ENCODE assay signal across 30 mouse cellular contexts in genomic region chr9:49109101-49109500, GRCm38 (mm10). TPM values are rescaled to one million over a fixed set of nuclear protein-coding genes. Genes with fewer than 3 reads are reported as not detected.
DNase-seq lines count a peak whose midpoint lies in the region; ATAC-seq and TF ChIP-seq lines count a peak whose summit lies in the region.
"Had no signal": no experiment of that assay in that cellular context is flagged by ENCODE, and none has a peak within 500 bp of the region (broad histone marks: within the 10 kb centered on the region; RNA-seq: fewer than 3 reads in every experiment).

No protein-coding gene starts in this region.

- no peak overlapping the region for H3K9ac ChIP-seq in forebrain, embryonic 16.5 days (replicated peaks; ENCODE audit: low read depth, low read length)
- no peak overlapping the region for H3K9ac ChIP-seq in midbrain, postnatal 0 days (replicated peaks; ENCODE audit: low read length, poor library complexity, severe bottlenecking)
- H3K9ac ChIP-seq: forebrain, postnatal 0 days; hindbrain, embryonic 15.5 days; liver, embryonic 13.5 days; lung, embryonic 15.5 days; midbrain, embryonic 15.5 days; neural tube, embryonic 13.5 days had no signal

- no peak for ATAC-seq in forebrain, embryonic 16.5 days
- ATAC-seq in midbrain, postnatal 0 days (ENCODE audit: low FRiP score): no peak
- ATAC-seq: activated CD4-positive, CD25-positive, alpha-beta regulatory T cell, adult 4 months; forebrain, postnatal 0 days; midbrain, embryonic 15.5 days; Patski had no signal

- no peak for TF ChIP-seq CTCF in midbrain, postnatal 0 days (IDR thresholded peaks at IDR 0.05)

- H3K27ac ChIP-seq in forebrain, embryonic 10.5 days: 0 out of 2 replicates have a peak overlapping the region, but pooled peaks have one; percentile 33
- no peak overlapping the region for H3K27ac ChIP-seq in forebrain, embryonic 16.5 days (ENCODE audit: low read length)
- H3K27ac ChIP-seq in midbrain, embryonic 10.5 days (replicated peaks): 0 out of 2 replicates have a peak overlapping the region, but pooled peaks have one; percentile 6
- H3K27ac ChIP-seq in midbrain, postnatal 0 days (ENCODE audit: low read depth, low read length): no peak overlapping the region
- H3K27ac ChIP-seq: heart, adult 2 months; hindbrain, embryonic 15.5 days; layer of hippocampus, adult 2 months; liver, embryonic 13.5 days; midbrain, embryonic 15.5 days; neural tube, embryonic 13.5 days had no signal

- intact Hi-C loops in heart, postnatal 25 days (cut with DNase I): no loop called here

- WGBS in forebrain, embryonic 10.5 days: 44% methylated on average over 7 of the region's 7 CpGs
- 64% methylated on average over 7 of the region's 7 CpGs for WGBS in forebrain, embryonic 16.5 days
- 39% methylated on average over 7 of the region's 7 CpGs for WGBS in midbrain, embryonic 10.5 days
- 52% methylated on average over 7 of the region's 7 CpGs for WGBS in midbrain, postnatal 0 days

- H3K4me3 ChIP-seq in forebrain, embryonic 10.5 days: no peak overlapping the region
- H3K4me3 ChIP-seq in forebrain, embryonic 16.5 days (replicated peaks; ENCODE audit: low read length): no peak overlapping the region
- H3K4me3 ChIP-seq in midbrain, embryonic 10.5 days: no peak overlapping the region
- no peak overlapping the region for H3K4me3 ChIP-seq in midbrain, postnatal 0 days (ENCODE audit: low read depth, low read length)
- H3K4me3 ChIP-seq: heart, adult 2 months; hindbrain, embryonic 15.5 days; layer of hippocampus, adult 2 months; liver, embryonic 13.5 days; lung, embryonic 15.5 days; megakaryocyte, embryonic 14.5 days; midbrain, embryonic 15.5 days; myocyte; neural tube, embryonic 13.5 days had no signal

- H3K9me3 ChIP-seq in forebrain, embryonic 10.5 days: no peaks in the 10 kb centered on the region
- H3K9me3 ChIP-seq in forebrain, embryonic 16.5 days (ENCODE audit: control insufficient read depth, low read length): no peaks in the 10 kb centered on the region
- no peaks in the 10 kb centered on the region for H3K9me3 ChIP-seq in midbrain, embryonic 10.5 days (replicated peaks)
- no peaks in the 10 kb centered on the region for H3K9me3 ChIP-seq in midbrain, postnatal 0 days (ENCODE audit: low read length)
- H3K9me3 ChIP-seq: G1E; hindbrain, embryonic 15.5 days; liver, embryonic 13.5 days; lung, embryonic 15.5 days; megakaryocyte, embryonic 14.5 days; midbrain, embryonic 15.5 days; neural tube, embryonic 13.5 days had no signal

- H3K4me2 ChIP-seq in forebrain, embryonic 16.5 days (ENCODE audit: low read length): no peak overlapping the region
- no peak overlapping the region for H3K4me2 ChIP-seq in midbrain, postnatal 0 days (ENCODE audit: low read depth, low read length, poor library complexity, severe bottlenecking)
- H3K4me2 ChIP-seq: hindbrain, embryonic 15.5 days; liver, embryonic 13.5 days; lung, embryonic 15.5 days; midbrain, embryonic 15.5 days; neural tube, embryonic 13.5 days had no signal

- DNase-seq in forebrain, embryonic 10.5 days (ENCODE audit: extremely low spot score, low spot score): no peak
- DNase-seq in midbrain, embryonic 10.5 days (ENCODE audit: low spot score): peak; percentile 19
- no peak for DNase-seq in midbrain, postnatal 0 days (ENCODE audit: low spot score)
- peak; percentile 25 for DNase-seq in embryo, embryonic 9.5 days (ENCODE audit: extremely low spot score)
- no peak for DNase-seq in heart, postnatal 25 days (ENCODE audit: low spot score)
- no peak for DNase-seq in right cerebral cortex, postnatal 10 days (ENCODE audit: low spot score in 2 of 2)
- DNase-seq: adrenal gland, postnatal 10 days; cerebellum, adult 18-20 months; cerebellum, postnatal 14 days; forebrain, postnatal 0 days; gastrocnemius, postnatal 36 days; heart, adult 2 months; heart, postnatal 36 days; kidney, adult 2 months; kidney, postnatal 10 days; liver, embryonic 13.5 days; retina, postnatal 1 day; thymus, postnatal 25 days had no signal

- peaks cover 25% of the 10 kb centered on the region for H3K4me1 ChIP-seq in forebrain, embryonic 10.5 days
- H3K4me1 ChIP-seq in forebrain, embryonic 16.5 days (replicated peaks; ENCODE audit: control insufficient read depth, insufficient read depth, low read length): no peaks in the 10 kb centered on the region
- peaks cover 21% of the 10 kb centered on the region for H3K4me1 ChIP-seq in midbrain, embryonic 10.5 days
- H3K4me1 ChIP-seq in midbrain, postnatal 0 days (ENCODE audit: insufficient read depth, low read length): no peaks in the 10 kb centered on the region
- H3K4me1 ChIP-seq: hindbrain, embryonic 15.5 days; liver, embryonic 13.5 days; megakaryocyte, embryonic 14.5 days; midbrain, embryonic 15.5 days; neural tube, embryonic 13.5 days had no signal

- H3K27me3 ChIP-seq in forebrain, embryonic 10.5 days (ENCODE audit: poor library complexity, severe bottlenecking): no peaks in the 10 kb centered on the region
- H3K27me3 ChIP-seq in forebrain, embryonic 16.5 days (replicated peaks; ENCODE audit: control insufficient read depth, insufficient read depth, low read length): no peaks in the 10 kb centered on the region
- H3K27me3 ChIP-seq in midbrain, embryonic 10.5 days (ENCODE audit: low read depth, poor library complexity, severe bottlenecking): no peaks in the 10 kb centered on the region
- no peaks in the 10 kb centered on the region for H3K27me3 ChIP-seq in midbrain, postnatal 0 days (ENCODE audit: insufficient read depth, low read length)
- H3K27me3 ChIP-seq: hindbrain, embryonic 15.5 days; liver, embryonic 13.5 days; lung, embryonic 15.5 days; midbrain, embryonic 15.5 days; neural tube, embryonic 13.5 days had no signal

- H3K36me3 ChIP-seq in forebrain, embryonic 10.5 days (replicated peaks): no peaks in the 10 kb centered on the region
- no peaks in the 10 kb centered on the region for H3K36me3 ChIP-seq in forebrain, embryonic 16.5 days (ENCODE audit: control insufficient read depth, insufficient read depth)
- no peaks in the 10 kb centered on the region for H3K36me3 ChIP-seq in midbrain, embryonic 10.5 days
- no peaks in the 10 kb centered on the region for H3K36me3 ChIP-seq in midbrain, postnatal 0 days (ENCODE audit: insufficient read depth, low read length)
- H3K36me3 ChIP-seq: G1E; hindbrain, embryonic 15.5 days; liver, embryonic 13.5 days; lung, embryonic 15.5 days; midbrain, embryonic 15.5 days; neural tube, embryonic 13.5 days had no signal

RNA-seq across cellular contexts. Expression of gene Tmprss5, which starts 28.0 kb away (rescaled TPM):
- 0.71 and 0.76 TPM in 2 replicates for polyA plus RNA-seq in forebrain, embryonic 10.5 days (2016; fragmentation: Nextera tagmentation; extraction: Ambion mirVana)
- polyA plus RNA-seq in forebrain, embryonic 16.5 days (2015; fragmentation: Nextera tagmentation; extraction: Ambion mirVana): 0.98 and 1.8 TPM in 2 replicates
- 0.41 and 1.2 TPM in 2 replicates for polyA plus RNA-seq in midbrain, embryonic 10.5 days (2016; fragmentation: Nextera tagmentation; extraction: Ambion mirVana)
- total RNA-seq in midbrain, postnatal 0 days (2014; rRNA removed): 0.22 and 0.80 TPM in 2 replicates
- polyA plus RNA-seq in midbrain, postnatal 0 days (2015; fragmentation: Nextera tagmentation; extraction: Ambion mirVana): 0.25 and 0.46 TPM in 2 replicates
- total RNA-seq in heart, postnatal 25 days (2021): not detected
- polyA plus RNA-seq: activated CD4-positive, CD25-positive, alpha-beta regulatory T cell, adult 4 months; G1E; heart, embryonic 14.5 days; liver, embryonic 13.5 days; myocyte; Patski had no signal

RNA-seq across cellular contexts. Expression of gene Zw10, which starts 53.7 kb away (rescaled TPM):
- 60.5 and 61.9 TPM in 2 replicates for polyA plus RNA-seq in forebrain, embryonic 10.5 days (2016; fragmentation: Nextera tagmentation; extraction: Ambion mirVana)
- 31.0 and 32.2 TPM in 2 replicates for polyA plus RNA-seq in forebrain, embryonic 16.5 days (2015; fragmentation: Nextera tagmentation; extraction: Ambion mirVana)
- polyA plus RNA-seq in midbrain, embryonic 10.5 days (2016; fragmentation: Nextera tagmentation; extraction: Ambion mirVana): 57.3 and 60.1 TPM in 2 replicates
- 11.7 and 14.2 TPM in 2 replicates for total RNA-seq in midbrain, postnatal 0 days (2014; rRNA removed)
- polyA plus RNA-seq in midbrain, postnatal 0 days (2015; fragmentation: Nextera tagmentation; extraction: Ambion mirVana): 16.7 and 17.6 TPM in 2 replicates
- 10 to 100 TPM; 12.1 to 13.3 TPM for total RNA-seq in heart, postnatal 25 days (2021)

Comparison
In these comparisons a context has a peak if more than half of its experiments do, and no peak if none do; other contexts are left out.
1. DNase-seq: peak in midbrain, embryonic 10.5 days (single experiment) and embryo, embryonic 9.5 days (single experiment); none in forebrain, embryonic 10.5 days (single experiment), midbrain, postnatal 0 days (single experiment), heart, postnatal 25 days (single experiment) and right cerebral cortex, postnatal 10 days (0 of 2).
2. H3K27ac ChIP-seq: peak in forebrain, embryonic 10.5 days (single experiment) and midbrain, embryonic 10.5 days (single experiment); none in forebrain, embryonic 16.5 days (single experiment) and midbrain, postnatal 0 days (single experiment).